Mouse (Mus musculus) embryo, embryonic 9.5 days (tissue): Measurements from ENCODE around the gene Ticam1.
A peak's percentile ranks its signal among the peaks of the same experiment; 100 is the strongest.
"Not testable (repeated sequence)": the region's sequence is repeated elsewhere in the genome, so short reads cannot be mapped to it uniquely, and the experiment has no call there.

ENCODE experiments used
- DNase-seq: peaks from one replicate; pipeline ENCODE4 v3.0.0-alpha.2; 2017; ENCODE audit errors: extremely low spot score

Ticam1 gene

GRCm38 (mm10) chr17:56262645-56263094 lies 13.9 kb downstream of the Ticam1 start:
- no peak for DNase-seq

GRCm38 (mm10) chr17:56261166-56261565 lies 15.4 kb downstream of the Ticam1 start:
- no peak for DNase-seq

- DNase-seq: no peak
These were observed 17.1 kb downstream of the Ticam1 start for GRCm38 (mm10) chr17:56259301-56260037.

GRCm38 (mm10) chr17:56258812-56259211 lies 17.8 kb downstream of the Ticam1 start:
- DNase-seq: not testable (repeated sequence)

GRCm38 (mm10) chr17:56258269-56258668 lies 18.3 kb downstream of the Ticam1 start:
- not testable (repeated sequence) for DNase-seq

- no peak for DNase-seq
These were observed 19.2 kb downstream of the Ticam1 start for GRCm38 (mm10) chr17:56257181-56257894.

- DNase-seq: peak; percentile 93
These were observed 20.2 kb downstream of the Ticam1 start, which contains the start of gene Fem1a for GRCm38 (mm10) chr17:56256239-56256881. Gene Fem1a (plus strand): TSS chr17:56256810.

GRCm38 (mm10) chr17:56255863-56256238 lies 20.7 kb downstream of the Ticam1 start:
- peak; percentile 95 for DNase-seq

- DNase-seq: no peak
These were observed 21.2 kb downstream of the Ticam1 start for GRCm38 (mm10) chr17:56255429-56255828.

- DNase-seq: no peak
These were observed 21.9 kb downstream of the Ticam1 start for GRCm38 (mm10) chr17:56254695-56255094.

GRCm38 (mm10) chr17:56251136-56251829 lies 25.3 kb downstream of the Ticam1 start:
- peak; percentile 58 for DNase-seq

- no peak for DNase-seq
These were observed 31.0 kb downstream of the Ticam1 start for GRCm38 (mm10) chr17:56245608-56246007.

GRCm38 (mm10) chr17:56241541-56242401 lies 34.8 kb downstream of the Ticam1 start:
- DNase-seq: peak; percentile 88

GRCm38 (mm10) chr17:56233818-56234469 lies 42.6 kb downstream of the Ticam1 start:
- DNase-seq: peak; percentile 65

- DNase-seq: no peak
These were observed 43.2 kb downstream of the Ticam1 start for GRCm38 (mm10) chr17:56233389-56233788.

GRCm38 (mm10) chr17:56229943-56230342 lies 46.6 kb downstream of the Ticam1 start:
- DNase-seq: no peak

GRCm38 (mm10) chr17:56226566-56226965 lies 50.0 kb downstream of the Ticam1 start:
- DNase-seq: no peak

- DNase-seq: no peak
These were observed 51.7 kb downstream of the Ticam1 start for GRCm38 (mm10) chr17:56224916-56225315.

GRCm38 (mm10) chr17:56219805-56220204 lies 56.8 kb downstream of the Ticam1 start:
- no peak for DNase-seq
